ENCODE assay signal across 11 mouse cellular contexts in genomic region chr14:43925404-43925950, GRCm38 (mm10). TPM values are rescaled to one million over a fixed set of nuclear protein-coding genes. Genes with fewer than 3 reads are reported as not detected.
A peak's percentile ranks its signal among the peaks of the same experiment; 100 is the strongest.
DNase-seq lines count a peak whose midpoint lies in the region; ATAC-seq and TF ChIP-seq lines count a peak whose summit lies in the region.
"Not testable (repeated sequence)": the region's sequence is repeated elsewhere in the genome, so short reads cannot be mapped to it uniquely, and the experiment has no call there.
"Had no signal": no experiment of that assay in that cellular context is flagged by ENCODE, and none has a peak within 500 bp of the region (broad histone marks: within the 10 kb centered on the region; RNA-seq: fewer than 3 reads in every experiment).

No protein-coding gene starts in this region.

- in situ Hi-C loops in ES-E14 (cut with MboI; ENCODE audit: low sequenced_read_pairs in 2 of 2, unreplicated experiment in 2 of 2), result not testable (repeated sequence)

- WGBS in forebrain, postnatal 0 days, result 3% methylated on average over 21 of the region's 21 CpGs
- 3% methylated on average over 21 of the region's 21 CpGs for WGBS in hindbrain, embryonic 13.5 days
- 4% methylated on average over 21 of the region's 21 CpGs for WGBS in lung, embryonic 15.5 days
- 4% methylated on average over 21 of the region's 21 CpGs for WGBS in stomach, postnatal 0 days

- TF ChIP-seq CTCF in forebrain, postnatal 0 days (IDR thresholded peaks at IDR 0.05; ENCODE audit: low read depth); left cerebral cortex, adult 2 months (IDR thresholded peaks at IDR 0.05); stomach, postnatal 0 days (IDR thresholded peaks at IDR 0.05; ENCODE audit: low read depth): not testable (repeated sequence)

- H3K9me3 ChIP-seq in ES-E14 (ENCODE audit: control insufficient read depth, insufficient read depth, low read depth, low read length); forebrain, postnatal 0 days (ENCODE audit: low read length); hindbrain, embryonic 13.5 days; lung, embryonic 15.5 days; stomach, postnatal 0 days (ENCODE audit: control insufficient read depth, low read length): not testable (repeated sequence)

- peak overlapping the region; percentile 49 for H3K4me2 ChIP-seq in forebrain, postnatal 0 days (ENCODE audit: low read depth)
- H3K4me2 ChIP-seq in hindbrain, embryonic 13.5 days, result peak overlapping the region; percentile 52
- peak overlapping the region; percentile 54 for H3K4me2 ChIP-seq in lung, embryonic 15.5 days
- H3K4me2 ChIP-seq in stomach, postnatal 0 days (replicated peaks; ENCODE audit: low read depth), result peak overlapping the region; percentile 53

- TF ChIP-seq EP300 in stomach, postnatal 0 days (optimal IDR thresholded peaks at IDR 0.05), result not testable (repeated sequence)

- peak; percentile 87 for ATAC-seq in forebrain, postnatal 0 days
- ATAC-seq in hindbrain, embryonic 13.5 days (ENCODE audit: low FRiP score), result peak; percentile 92
- ATAC-seq in lung, embryonic 15.5 days (ENCODE audit: borderline replicate concordance, extremely low read depth, low FRiP score, low TSS enrichment), result peak; percentile 81; the same call in 1 of the 2 replicates
- peak; percentile 70; the same call in 1 of the 2 replicates for ATAC-seq in stomach, postnatal 0 days (ENCODE audit: low FRiP score, low TSS enrichment)

- H3K27ac ChIP-seq in ES-E14 (ENCODE audit: insufficient read depth, low read depth, low read length, poor library complexity, severe bottlenecking); left cerebral cortex, adult 2 months: not testable (repeated sequence)
- H3K27ac ChIP-seq in forebrain, postnatal 0 days (ENCODE audit: low read depth, low read length), result peak overlapping the region; percentile 50; the same call in 1 of the 2 replicates
- H3K27ac ChIP-seq in hindbrain, embryonic 13.5 days, result peak overlapping the region; percentile 84
- peak overlapping the region; percentile 95 for H3K27ac ChIP-seq in lung, embryonic 15.5 days
- H3K27ac ChIP-seq in stomach, postnatal 0 days (replicated peaks), result peak overlapping the region; percentile 76

- H3K9ac ChIP-seq in ES-E14 (ENCODE audit: insufficient read depth, low read depth, low read length, poor library complexity, severe bottlenecking), result peak overlapping the region; percentile 82
- peak overlapping the region; percentile 53 for H3K9ac ChIP-seq in forebrain, postnatal 0 days
- H3K9ac ChIP-seq in hindbrain, embryonic 13.5 days, result peak overlapping the region; percentile 61
- peak overlapping the region; percentile 63 for H3K9ac ChIP-seq in lung, embryonic 15.5 days
- peak overlapping the region; percentile 51 for H3K9ac ChIP-seq in stomach, postnatal 0 days (ENCODE audit: low read length)

- DNase-seq in ES-E14 (ENCODE audit: low read depth, low spot score); forebrain, postnatal 0 days; left cerebral cortex, adult 2 months (ENCODE audit: extremely low spot score in 1 of 2, low spot score in 2 of 2): not testable (repeated sequence)
- DNase-seq in embryo, embryonic 11 days, result peak; percentile 60
- peak; percentile 55 for DNase-seq in naive thymus-derived CD4-positive, alpha-beta T cell, adult 2 months (ENCODE audit: low read depth)
- peak; percentile 36 for DNase-seq in stomach, postnatal 0 days (ENCODE audit: low spot score)

- not testable (repeated sequence) for H3K27me3 ChIP-seq in forebrain, postnatal 0 days (ENCODE audit: insufficient read depth, low read length); hindbrain, embryonic 13.5 days; lung, embryonic 15.5 days; stomach, postnatal 0 days (ENCODE audit: control insufficient read depth, insufficient read depth, low read length)

- not testable (repeated sequence) for H3K4me1 ChIP-seq in ES-E14 (ENCODE audit: control insufficient read depth in 2 of 2, insufficient read depth in 2 of 2, low read length in 2 of 2, poor library complexity in 1 of 2); forebrain, postnatal 0 days (ENCODE audit: insufficient read depth); hindbrain, embryonic 13.5 days (replicated peaks); lung, embryonic 15.5 days; stomach, postnatal 0 days (replicated peaks; ENCODE audit: control insufficient read depth, insufficient read depth)

- H3K36me3 ChIP-seq in ES-E14 (ENCODE audit: control insufficient read depth, insufficient read depth, low read length, poor library complexity, severe bottlenecking); forebrain, postnatal 0 days (ENCODE audit: insufficient read depth); hindbrain, embryonic 13.5 days; lung, embryonic 15.5 days; stomach, postnatal 0 days (ENCODE audit: control insufficient read depth, insufficient read depth, low read length): not testable (repeated sequence)

- intact Hi-C loops in left cerebral cortex, adult 2 months (cut with DNase I), result not testable (repeated sequence)

- H3K4me3 ChIP-seq in ES-E14 (ENCODE audit: insufficient read depth in 1 of 2, low read depth in 1 of 2, low read length in 2 of 2, poor library complexity in 1 of 2, severe bottlenecking in 1 of 2), result peak overlapping the region; percentile 74 to 89
- H3K4me3 ChIP-seq in forebrain, postnatal 0 days (ENCODE audit: low read depth, low read length), result peak overlapping the region; percentile 48
- H3K4me3 ChIP-seq in hindbrain, embryonic 13.5 days, result peak overlapping the region; percentile 49
- peak overlapping the region; percentile 42 for H3K4me3 ChIP-seq in left cerebral cortex, adult 2 months
- H3K4me3 ChIP-seq in lung, embryonic 15.5 days, result peak overlapping the region; percentile 50
- H3K4me3 ChIP-seq in stomach, postnatal 0 days (ENCODE audit: low read depth, low read length), result peak overlapping the region; percentile 48

RNA-seq across cellular contexts. Expression of gene Gm8113, which starts 0.3 kb away (rescaled TPM):
- 0.58 and 0.67 TPM in 2 replicates for total RNA-seq in ES-E14 (2012; rRNA removed)
- 2.2 and 3.0 TPM in 2 replicates for total RNA-seq in forebrain, postnatal 0 days (2014; rRNA removed)
- 3.1 and 3.3 TPM in 2 replicates for polyA plus RNA-seq in forebrain, postnatal 0 days (2015; fragmentation: Nextera tagmentation; extraction: Ambion mirVana)
- 7.7 and 9.2 TPM in 2 replicates for polyA plus RNA-seq in hindbrain, embryonic 13.5 days (2015; fragmentation: Nextera tagmentation; extraction: Ambion mirVana)
- total RNA-seq in left cerebral cortex, adult 2 months (2021), result under 1 TPM in 1 of 2 experiments, not detected in 1; 0.21 TPM
- 32.5 and 33.4 TPM in 2 replicates for polyA plus RNA-seq in lung, embryonic 15.5 days (2015; fragmentation: Nextera tagmentation; extraction: Ambion mirVana)
- 3.2 and 3.6 TPM in 2 replicates for polyA plus RNA-seq in stomach, postnatal 0 days (2015; fragmentation: Nextera tagmentation; extraction: Ambion mirVana)

RNA-seq across cellular contexts. Expression of gene Ear10, which starts 2.1 kb away (rescaled TPM):
- not detected in 2 replicates for total RNA-seq in ES-E14 (2012; rRNA removed)
- total RNA-seq in forebrain, postnatal 0 days (2014; rRNA removed), result not detected in 2 replicates
- polyA plus RNA-seq in forebrain, postnatal 0 days (2015; fragmentation: Nextera tagmentation; extraction: Ambion mirVana), result not detected in 2 replicates
- polyA plus RNA-seq in hindbrain, embryonic 13.5 days (2015; fragmentation: Nextera tagmentation; extraction: Ambion mirVana), result not detected in 2 replicates
- not detected for total RNA-seq in left cerebral cortex, adult 2 months (2021)
- polyA plus RNA-seq in lung, embryonic 15.5 days (2015; fragmentation: Nextera tagmentation; extraction: Ambion mirVana), result not detected in 2 replicates
- polyA plus RNA-seq in stomach, postnatal 0 days (2015; fragmentation: Nextera tagmentation; extraction: Ambion mirVana), result not detected in 2 replicates
- total RNA-seq: adrenal gland, postnatal 25 days; gastrocnemius, postnatal 10 days; MEL had no signal

RNA-seq across cellular contexts. Expression of gene Ang5, which starts 31.4 kb away (rescaled TPM):
- not detected in 2 replicates for total RNA-seq in ES-E14 (2012; rRNA removed)
- total RNA-seq in forebrain, postnatal 0 days (2014; rRNA removed), result not detected in 2 replicates
- polyA plus RNA-seq in forebrain, postnatal 0 days (2015; fragmentation: Nextera tagmentation; extraction: Ambion mirVana), result not detected in 2 replicates
- polyA plus RNA-seq in hindbrain, embryonic 13.5 days (2015; fragmentation: Nextera tagmentation; extraction: Ambion mirVana), result not detected in 2 replicates
- total RNA-seq in left cerebral cortex, adult 2 months (2021), result not detected
- polyA plus RNA-seq in lung, embryonic 15.5 days (2015; fragmentation: Nextera tagmentation; extraction: Ambion mirVana), result not detected in 2 replicates
- polyA plus RNA-seq in stomach, postnatal 0 days (2015; fragmentation: Nextera tagmentation; extraction: Ambion mirVana), result not detected in 2 replicates
- total RNA-seq: adrenal gland, postnatal 25 days; gastrocnemius, postnatal 10 days; MEL had no signal

RNA-seq across cellular contexts. Expression of gene Ear1, which starts 50.2 kb away (rescaled TPM):
- total RNA-seq in ES-E14 (2012; rRNA removed), result not detected in 2 replicates
- not detected in 2 replicates for total RNA-seq in forebrain, postnatal 0 days (2014; rRNA removed)
- polyA plus RNA-seq in forebrain, postnatal 0 days (2015; fragmentation: Nextera tagmentation; extraction: Ambion mirVana), result not detected in 2 replicates
- polyA plus RNA-seq in hindbrain, embryonic 13.5 days (2015; fragmentation: Nextera tagmentation; extraction: Ambion mirVana), result not detected in 2 replicates
- not detected for total RNA-seq in left cerebral cortex, adult 2 months (2021)
- polyA plus RNA-seq in lung, embryonic 15.5 days (2015; fragmentation: Nextera tagmentation; extraction: Ambion mirVana), result not detected in 2 replicates
- 0.41 and 0.67 TPM in 2 replicates for polyA plus RNA-seq in stomach, postnatal 0 days (2015; fragmentation: Nextera tagmentation; extraction: Ambion mirVana)
- total RNA-seq: adrenal gland, postnatal 25 days; MEL had no signal
